Mouse (Mus musculus): ENCODE results near the gene Dyx1c1. TPM values are rescaled to one million over a fixed set of nuclear protein-coding genes. Genes with fewer than 3 reads are reported as not detected.

The Dyx1c1 gene
- polyA plus RNA-seq, 1 experiment from 2014 or later: 1.6 TPM

- peaks cover 34% of the 10 kb centered on the region for H3K36me3 ChIP-seq (replicated peaks)
- 94% methylated on average over 13 of the region's 13 CpGs for WGBS
These were observed 14.3 kb upstream of the Dyx1c1 start for GRCm38 (mm10) chr9:72944286-72944685.

GRCm38 (mm10) chr9:72947010-72947409 lies 11.6 kb upstream of the Dyx1c1 start:
- Histone ChIP-seq H3K36me3 (replicated peaks) (peaks cover 34% of the 10 kb centered on the region), H3K4me2 (no peak overlapping the region), H3K4me1 (no peaks in the 10 kb centered on the region), H3K9me3 (peaks cover 7% of the 10 kb centered on the region), H3K27ac (no peak overlapping the region), H3K4me3 (replicated peaks) (no peak overlapping the region), H3K9ac (no peak overlapping the region), H3K27me3 (no peaks in the 10 kb centered on the region)
- no peak for ATAC-seq (ENCODE audit: low FRiP score)
- 87% methylated on average over 1 of the region's 1 CpGs for WGBS

More at GRCm38 (mm10) chr9:72944286-72944685, 14.3 kb upstream of the Dyx1c1 start:
- Histone ChIP-seq H3K4me2 (no peak overlapping the region), H3K9ac (no peak overlapping the region), H3K9me3 (peaks cover 7% of the 10 kb centered on the region), H3K4me1 (no peaks in the 10 kb centered on the region), H3K4me3 (replicated peaks) (no peak overlapping the region), H3K27ac (no peak overlapping the region), H3K27me3 (no peaks in the 10 kb centered on the region)
- no peak for ATAC-seq (ENCODE audit: low FRiP score)

- peaks cover 7% of the 10 kb centered on the region for H3K9me3 ChIP-seq
- H3K4me1 ChIP-seq: no peaks in the 10 kb centered on the region
- no peak overlapping the region for H3K9ac ChIP-seq
- H3K4me3 ChIP-seq (replicated peaks): no peak overlapping the region
- 85% methylated on average over 7 of the region's 7 CpGs for WGBS
- no peak overlapping the region for H3K4me2 ChIP-seq
- no peak for ATAC-seq (ENCODE audit: low FRiP score)
- H3K36me3 ChIP-seq (replicated peaks): peaks cover 26% of the 10 kb centered on the region
- no peak overlapping the region for H3K27ac ChIP-seq
- no peaks in the 10 kb centered on the region for H3K27me3 ChIP-seq
These were observed 9.0 kb upstream of the Dyx1c1 start for GRCm38 (mm10) chr9:72949572-72949971.

GRCm38 (mm10) chr9:72954746-72955145 lies 3.8 kb upstream of the Dyx1c1 start:
- no peaks in the 10 kb centered on the region for H3K27me3 ChIP-seq
- WGBS: 44% methylated on average over 2 of the region's 2 CpGs

GRCm38 (mm10) chr9:72955546-72955945 lies 3.0 kb upstream of the Dyx1c1 start:
- Histone ChIP-seq H3K9me3 (no peaks in the 10 kb centered on the region), H3K4me1 (peaks cover 12% of the 10 kb centered on the region), H3K36me3 (replicated peaks) (no peaks in the 10 kb centered on the region), H3K27me3 (no peaks in the 10 kb centered on the region), H3K9ac (no peak overlapping the region), H3K4me2 (no peak overlapping the region), H3K27ac (no peak overlapping the region), H3K4me3 (replicated peaks) (no peak overlapping the region)
- WGBS: 26% methylated on average over 1 of the region's 1 CpGs
- no peak for ATAC-seq (ENCODE audit: low FRiP score)

More at GRCm38 (mm10) chr9:72954746-72955145, 3.8 kb upstream of the Dyx1c1 start:
- H3K4me1 ChIP-seq: peaks cover 12% of the 10 kb centered on the region
- no peak for ATAC-seq (ENCODE audit: low FRiP score)
- no peak overlapping the region for H3K4me2 ChIP-seq
- H3K4me3 ChIP-seq (replicated peaks): no peak overlapping the region
- H3K9me3 ChIP-seq: no peaks in the 10 kb centered on the region
- H3K9ac ChIP-seq: no peak overlapping the region
- H3K36me3 ChIP-seq (replicated peaks): no peaks in the 10 kb centered on the region
- H3K27ac ChIP-seq: no peak overlapping the region

GRCm38 (mm10) chr9:72961346-72961745 lies 2.8 kb downstream of the Dyx1c1 start:
- Histone ChIP-seq H3K27ac (no peak overlapping the region), H3K9me3 (no peaks in the 10 kb centered on the region), H3K4me3 (replicated peaks) (no peak overlapping the region), H3K27me3 (no peaks in the 10 kb centered on the region), H3K4me1 (peaks cover 12% of the 10 kb centered on the region), H3K4me2 (no peak overlapping the region), H3K9ac (no peak overlapping the region), H3K36me3 (replicated peaks) (no peaks in the 10 kb centered on the region)
- no peak for ATAC-seq (ENCODE audit: low FRiP score)
- WGBS: 74% methylated on average over 8 of the region's 8 CpGs

- no peak overlapping the region for H3K4me2 ChIP-seq
- WGBS: 83% methylated on average over 15 of the region's 15 CpGs
- no peak overlapping the region for H3K27ac ChIP-seq
- H3K27me3 ChIP-seq: no peaks in the 10 kb centered on the region
- peaks cover 12% of the 10 kb centered on the region for H3K4me1 ChIP-seq
- no peaks in the 10 kb centered on the region for H3K36me3 ChIP-seq (replicated peaks)
- no peak overlapping the region for H3K4me3 ChIP-seq (replicated peaks)
- H3K9me3 ChIP-seq: no peaks in the 10 kb centered on the region
- no peak overlapping the region for H3K9ac ChIP-seq
- no peak for ATAC-seq (ENCODE audit: low FRiP score)
These were observed 3.4 kb downstream of the Dyx1c1 start for GRCm38 (mm10) chr9:72961959-72962358.

- Histone ChIP-seq H3K4me3 (replicated peaks) (no peak overlapping the region), H3K36me3 (replicated peaks) (no peaks in the 10 kb centered on the region), H3K27me3 (no peaks in the 10 kb centered on the region), H3K27ac (no peak overlapping the region), H3K9me3 (no peaks in the 10 kb centered on the region), H3K4me2 (no peak overlapping the region), H3K9ac (no peak overlapping the region), H3K4me1 (no peaks in the 10 kb centered on the region)
- ATAC-seq (ENCODE audit: low FRiP score): 0 out of 2 replicates have a peak, but pooled peaks have one; percentile 6
- 34% methylated on average over 11 of the region's 11 CpGs for WGBS
These were observed 9.9 kb downstream of the Dyx1c1 start for GRCm38 (mm10) chr9:72968349-72969061.

GRCm38 (mm10) chr9:72969874-72970273 lies 11.3 kb downstream of the Dyx1c1 start:
- Histone ChIP-seq H3K4me1 (no peaks in the 10 kb centered on the region), H3K27ac (no peak overlapping the region), H3K4me3 (replicated peaks) (no peak overlapping the region), H3K9ac (no peak overlapping the region), H3K27me3 (no peaks in the 10 kb centered on the region), H3K36me3 (replicated peaks) (no peaks in the 10 kb centered on the region), H3K4me2 (no peak overlapping the region), H3K9me3 (no peaks in the 10 kb centered on the region)
- no peak for ATAC-seq (ENCODE audit: low FRiP score)
- 78% methylated on average over 7 of the region's 7 CpGs for WGBS

- Histone ChIP-seq H3K4me3 (replicated peaks) (no peak overlapping the region), H3K9me3 (no peaks in the 10 kb centered on the region), H3K27ac (no peak overlapping the region), H3K27me3 (no peaks in the 10 kb centered on the region), H3K4me2 (no peak overlapping the region), H3K9ac (no peak overlapping the region), H3K36me3 (replicated peaks) (no peaks in the 10 kb centered on the region), H3K4me1 (no peaks in the 10 kb centered on the region)
- ATAC-seq (ENCODE audit: low FRiP score): no peak
- WGBS: 91% methylated on average over 5 of the region's 5 CpGs
These were observed 13.8 kb downstream of the Dyx1c1 start for GRCm38 (mm10) chr9:72972435-72972834.

GRCm38 (mm10) chr9:72972984-72973383 lies 14.4 kb downstream of the Dyx1c1 start:
- Histone ChIP-seq H3K27me3 (no peaks in the 10 kb centered on the region), H3K9ac (no peak overlapping the region), H3K9me3 (no peaks in the 10 kb centered on the region), H3K4me3 (replicated peaks) (no peak overlapping the region), H3K4me1 (no peaks in the 10 kb centered on the region), H3K36me3 (replicated peaks) (no peaks in the 10 kb centered on the region), H3K4me2 (no peak overlapping the region), H3K27ac (no peak overlapping the region)
- no peak for ATAC-seq (ENCODE audit: low FRiP score)

- H3K9ac ChIP-seq: no peak overlapping the region
- no peak overlapping the region for H3K27ac ChIP-seq
- H3K4me2 ChIP-seq: no peak overlapping the region
- WGBS: 89% methylated on average over 5 of the region's 5 CpGs
- H3K4me3 ChIP-seq (replicated peaks): no peak overlapping the region
- H3K9me3 ChIP-seq: no peaks in the 10 kb centered on the region
- no peaks in the 10 kb centered on the region for H3K27me3 ChIP-seq
- H3K4me1 ChIP-seq: no peaks in the 10 kb centered on the region
- no peaks in the 10 kb centered on the region for H3K36me3 ChIP-seq (replicated peaks)
- no peak for ATAC-seq (ENCODE audit: low FRiP score)
These were observed 16.1 kb downstream of the Dyx1c1 start for GRCm38 (mm10) chr9:72974734-72975133.

GRCm38 (mm10) chr9:72975242-72975641 lies 16.7 kb downstream of the Dyx1c1 start:
- no peak overlapping the region for H3K9ac ChIP-seq
- H3K27ac ChIP-seq: no peak overlapping the region
- 85% methylated on average over 1 of the region's 1 CpGs for WGBS
- H3K4me2 ChIP-seq: no peak overlapping the region
- H3K36me3 ChIP-seq (replicated peaks): no peaks in the 10 kb centered on the region
- H3K9me3 ChIP-seq: no peaks in the 10 kb centered on the region
- no peaks in the 10 kb centered on the region for H3K27me3 ChIP-seq
- no peak overlapping the region for H3K4me3 ChIP-seq (replicated peaks)
- ATAC-seq (ENCODE audit: low FRiP score): no peak
- H3K4me1 ChIP-seq: no peaks in the 10 kb centered on the region

Data from forebrain, embryonic 12.5 days (tissue).